Mouse (Mus musculus) heart, embryonic 16.5 days (tissue): Measurements from ENCODE around the gene Frmd8. TPM values are rescaled to one million over a fixed set of nuclear protein-coding genes. Genes with fewer than 3 reads are reported as not detected.

Experiments used
- ATAC-seq: fragments of 200-750 bp; cut with Nextera tagmentation; replicated peaks from 2 replicates; pipeline ENCODE4 v1.8.0; 2017; ENCODE audit warnings: moderate number of reproducible peaks; ENCODE audit not compliant: insufficient read depth, low FRiP score; ENCODE audit errors: extremely low read depth
- H3K27ac ChIP-seq: fragments of 300-500 bp; sonication (generic); 2 replicates; pipeline ENCODE4 v1.5.1; 2014; ENCODE audit warnings: mild to moderate bottlenecking, low read length, control low read depth, moderate library complexity
- H3K27me3 ChIP-seq: fragments of 300-500 bp; sonication (generic); 2 replicates; pipeline ENCODE4 v1.6.1; 2014; ENCODE audit warnings: low read length, mixed read lengths; ENCODE audit not compliant: control insufficient read depth, insufficient read depth
- H3K36me3 ChIP-seq: fragments of 300-500 bp; sonication (generic); 2 replicates; pipeline ENCODE4 v1.6.1; 2014; ENCODE audit not compliant: control insufficient read depth, insufficient read depth
- H3K4me1 ChIP-seq: fragments of 300-500 bp; sonication (generic); 2 replicates; pipeline ENCODE4 v1.6.1; 2014; ENCODE audit warnings: low read length, mixed read lengths; ENCODE audit not compliant: control insufficient read depth, insufficient read depth
- H3K4me2 ChIP-seq: fragments of 300-500 bp; sonication (generic); 2 replicates; pipeline ENCODE4 v1.6.1; 2014; ENCODE audit warnings: low read depth, mild to moderate bottlenecking, control low read depth, low read length
- H3K4me3 ChIP-seq: fragments of 300-500 bp; sonication (generic); 2 replicates; pipeline ENCODE4 v1.5.1; 2014; ENCODE audit warnings: mild to moderate bottlenecking, control low read depth, low read length
- H3K9ac ChIP-seq: fragments of 300-500 bp; sonication (generic); 2 replicates; pipeline ENCODE4 v1.6.1; 2014; ENCODE audit warnings: low read length, control low read depth
- H3K9me3 ChIP-seq: fragments of 300-500 bp; sonication (generic); replicated peaks from 2 replicates; pipeline ENCODE4 v1.6.1; 2016; ENCODE audit warnings: low read length; ENCODE audit not compliant: control insufficient read depth
- WGBS: fragments of 180-500 bp; shearing (Covaris S2); extraction: QIAGEN DNeasy Blood & Tissue Kit; methylation state at CpG from one replicate; pipeline ENCODE4 v1.1.7; 2014; 5-methylcytosine and 5-hydroxymethylcytosine counted together
- polyA plus RNA-seq: library from polyadenylated mRNA; unstranded; fragments of >200 nt; fragmentation: Nextera tagmentation; extraction: Ambion mirVana; gene quantifications from 2 replicates; pipeline ENCODE4 v1.2.1, GENCODE M21; 2015

Frmd8 gene
- polyA plus RNA-seq, 1 experiment from 2014 or later = 33.6 TPM

DNA sequence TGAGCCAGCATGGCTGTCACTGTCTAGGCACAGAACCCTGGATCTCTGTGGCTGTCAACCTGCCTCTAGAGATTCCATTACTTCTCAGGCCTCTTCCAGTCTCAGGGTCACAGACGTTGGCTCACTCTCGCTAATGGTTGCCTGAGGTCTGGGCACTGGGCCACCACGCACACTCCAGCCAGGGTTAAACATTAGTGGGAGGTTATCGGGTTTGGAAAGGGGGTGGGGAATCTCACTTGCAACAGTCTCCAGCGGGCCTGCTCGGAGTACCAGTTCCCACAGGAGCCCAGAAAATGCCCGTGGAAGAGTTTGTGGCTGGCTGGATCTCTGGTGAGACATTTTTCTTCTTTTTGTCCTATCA is 3.3 kb upstream of the Frmd8 start:
- no peak for ATAC-seq
- Histone ChIP-seq H3K9me3 (no peaks in the 10 kb centered on the region), H3K4me1 (peaks cover 31% of the 10 kb centered on the region), H3K27me3 (no peaks in the 10 kb centered on the region), H3K9ac (peak overlapping the region; percentile 73), H3K4me3 (peak overlapping the region; percentile 43), H3K4me2 (peak overlapping the region; percentile 58), H3K36me3 (no peaks in the 10 kb centered on the region), H3K27ac (peak overlapping the region; percentile 88)
- WGBS = 46% methylated on average over 7 of the region's 7 CpGs

DNA sequence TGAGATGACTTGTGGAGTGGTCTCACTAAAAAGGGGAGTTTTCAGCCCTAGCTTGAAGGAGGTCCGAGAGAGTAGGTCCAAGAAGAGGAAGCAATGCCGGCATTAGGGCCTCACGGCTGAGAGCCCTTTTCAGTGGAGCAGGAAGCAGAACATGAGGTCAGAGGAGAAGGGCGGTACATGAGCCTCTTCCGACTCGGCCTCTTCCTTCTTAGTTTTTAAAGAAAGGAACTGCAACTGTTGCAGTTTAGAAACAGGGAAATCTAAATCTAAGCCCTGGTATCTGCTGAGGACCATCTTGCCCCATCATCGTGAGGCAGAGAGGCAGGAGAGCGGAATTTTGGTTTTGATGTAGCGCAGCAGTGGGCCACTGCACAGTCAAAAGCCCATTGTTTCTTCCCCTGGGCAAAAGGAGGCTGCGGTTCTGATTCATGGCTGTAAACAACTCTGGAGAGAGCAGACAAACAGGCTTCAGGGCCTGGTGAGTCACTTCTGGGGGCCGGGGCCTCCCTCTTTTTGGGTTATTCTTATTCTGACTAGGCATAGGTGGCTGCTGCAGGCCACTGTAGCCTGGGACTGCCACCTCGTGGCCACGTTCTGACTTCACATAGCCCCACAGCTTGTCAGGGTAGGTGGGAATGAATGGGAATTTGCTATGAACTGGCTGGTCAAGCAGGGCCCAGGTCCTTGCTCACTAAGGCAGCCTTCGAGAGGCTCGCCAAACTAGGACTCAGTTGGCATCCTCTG is 2.7 kb upstream of the Frmd8 start, which contains the start of gene Slc25a45:
Gene Slc25a45 (plus strand): TSS at position 191 of the 744 bp plus-strand sequence.
- ATAC-seq = peak; percentile 66; the same call in 1 of the 2 replicates

DNA sequence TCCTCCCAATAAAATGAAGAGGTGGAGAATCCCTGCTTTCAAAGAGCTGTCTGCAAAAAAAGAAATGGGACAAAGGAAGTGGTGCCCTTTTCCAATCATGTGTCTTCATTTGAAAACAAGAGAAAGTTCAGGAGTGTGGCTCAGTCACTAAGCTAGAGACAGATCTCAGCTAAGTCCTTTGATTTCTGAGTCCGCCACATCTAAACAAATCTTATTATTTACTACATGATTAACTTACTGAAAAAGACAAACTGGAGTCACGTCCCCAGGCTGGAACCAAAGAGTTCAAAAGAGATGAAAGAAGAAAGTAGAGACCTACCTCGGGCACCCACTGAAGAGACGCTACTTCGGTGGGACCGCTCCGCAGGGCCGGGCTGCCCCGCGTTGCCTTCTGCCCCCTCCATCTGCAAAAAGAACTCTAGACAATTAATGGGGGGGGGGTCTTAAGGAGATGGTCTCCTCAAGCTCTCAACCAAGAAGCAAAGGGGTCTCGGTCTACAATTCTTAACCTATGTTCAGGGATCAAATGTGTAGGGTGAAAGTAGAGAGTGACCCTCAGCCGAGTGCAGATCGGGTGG is 594 bp downstream of the Frmd8 start:
- H3K27me3 ChIP-seq = no peaks in the 10 kb centered on the region
- H3K4me1 ChIP-seq = peaks cover 54% of the 10 kb centered on the region
- peaks cover 4% of the 10 kb centered on the region for H3K36me3 ChIP-seq
- no peak for ATAC-seq
- WGBS = 7% methylated on average over 13 of the region's 13 CpGs
- H3K4me3 ChIP-seq = peak overlapping the region; percentile 71
- peak overlapping the region; percentile 86 for H3K9ac ChIP-seq
- peak overlapping the region; percentile 9; the same call in 1 of the 2 replicates for H3K27ac ChIP-seq
- H3K9me3 ChIP-seq = no peaks in the 10 kb centered on the region
- peak overlapping the region; percentile 87 for H3K4me2 ChIP-seq

More for the DNA sequence above, 2.7 kb upstream of the Frmd8 start, which contains the start of gene Slc25a45:
- Histone ChIP-seq H3K9me3 (no peaks in the 10 kb centered on the region), H3K36me3 (no peaks in the 10 kb centered on the region), H3K27me3 (no peaks in the 10 kb centered on the region), H3K9ac (peak within 1 kb of the TSS; percentile 73), H3K4me1 (peaks cover 36% of the 10 kb centered on the region), H3K4me2 (peak within 1 kb of the TSS; percentile 58), H3K4me3 (peak within 1 kb of the TSS; percentile 43), H3K27ac (peak within 1 kb of the TSS; percentile 88)
- WGBS = 32% methylated on average over 15 of the region's 15 CpGs

DNA sequence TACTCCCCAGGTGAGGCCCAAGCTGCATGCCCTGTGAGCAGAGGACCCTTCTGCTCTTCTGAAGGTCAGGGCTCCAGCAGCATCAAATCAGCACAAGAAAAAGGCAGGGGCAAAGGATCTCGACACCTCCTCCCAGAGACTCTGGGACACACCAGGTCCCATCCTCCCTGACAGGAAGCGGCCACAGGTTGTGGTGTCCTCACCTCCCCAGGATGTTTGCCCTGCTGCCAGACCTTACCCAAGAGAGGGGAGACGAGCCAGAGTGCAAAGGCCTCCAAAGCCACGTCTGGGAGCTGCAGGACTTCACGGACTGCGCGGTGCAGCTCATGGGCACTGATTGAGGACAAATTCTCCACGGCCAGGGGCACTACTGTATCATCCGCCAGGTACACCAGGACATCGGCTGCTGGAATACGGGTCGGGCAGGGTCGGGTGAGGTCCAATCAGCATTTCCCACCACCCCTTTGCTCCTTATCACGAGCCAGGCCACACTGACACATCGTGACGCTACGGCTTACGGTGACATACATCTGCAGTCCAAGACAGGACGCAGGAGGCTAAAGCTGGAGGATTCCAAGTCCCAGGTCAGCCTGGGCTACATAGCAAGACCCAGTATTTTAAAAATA is 2.0 kb downstream of the Frmd8 start:
- peak overlapping the region; percentile 2; the same call in 1 of the 2 replicates for H3K4me3 ChIP-seq

DNA sequence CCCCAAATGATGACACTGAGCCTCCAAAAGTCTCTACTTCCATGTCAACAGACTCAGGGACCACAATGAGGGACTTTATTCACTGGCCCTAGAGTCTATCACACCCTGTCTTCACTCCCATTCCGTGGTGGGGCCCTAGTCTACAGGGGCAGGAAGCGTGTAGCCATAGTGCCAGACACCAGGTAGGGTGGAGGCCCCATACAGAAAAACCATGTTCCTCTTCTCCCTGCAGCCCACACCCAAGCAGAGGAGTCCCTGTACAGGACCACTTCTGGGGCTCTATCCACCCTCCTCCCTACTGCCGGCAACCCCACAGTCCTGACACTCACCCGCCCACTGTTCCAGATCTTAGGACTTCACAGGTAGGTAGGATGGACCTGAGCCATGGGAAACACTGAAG is 2.5 kb downstream of the Frmd8 start:
- Histone ChIP-seq H3K9ac (no peak overlapping the region; the same call in 1 of the 2 replicates), H3K4me2 (no peak overlapping the region), H3K27me3 (no peaks in the 10 kb centered on the region), H3K27ac (no peak overlapping the region), H3K36me3 (peaks cover 16% of the 10 kb centered on the region), H3K9me3 (no peaks in the 10 kb centered on the region), H3K4me3 (no peak overlapping the region; the same call in 1 of the 2 replicates), H3K4me1 (peaks cover 39% of the 10 kb centered on the region)
- 67% methylated on average over 4 of the region's 4 CpGs for WGBS
- ATAC-seq = no peak

More for the DNA sequence above, 2.0 kb downstream of the Frmd8 start:
- Histone ChIP-seq H3K27me3 (no peaks in the 10 kb centered on the region), H3K4me1 (peaks cover 43% of the 10 kb centered on the region), H3K27ac (no peak overlapping the region), H3K9me3 (no peaks in the 10 kb centered on the region), H3K9ac (peak overlapping the region; percentile 86), H3K4me2 (peak overlapping the region; percentile 87; the same call in 1 of the 2 replicates), H3K36me3 (peaks cover 12% of the 10 kb centered on the region)
- 65% methylated on average over 19 of the region's 19 CpGs for WGBS
- ATAC-seq = no peak

DNA sequence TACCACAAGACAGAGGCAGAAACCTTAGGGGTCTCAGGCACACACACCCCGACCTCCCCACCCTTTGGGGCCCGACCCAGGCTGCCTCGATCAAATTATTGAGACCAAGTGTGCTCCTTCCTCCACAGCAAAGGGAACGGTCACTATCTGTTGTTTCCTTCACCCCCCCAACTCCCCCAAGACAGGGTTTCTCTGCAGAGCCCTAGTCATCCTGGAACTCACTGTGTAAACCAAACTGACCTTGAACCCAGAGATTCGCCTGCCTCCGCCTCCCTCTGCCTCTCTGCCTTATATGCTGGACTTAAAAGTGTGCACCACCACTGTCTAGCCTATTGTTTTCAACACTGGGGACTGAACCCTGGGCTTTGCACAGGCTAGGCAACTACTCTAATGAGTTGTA is 3.4 kb downstream of the Frmd8 start:
- Histone ChIP-seq H3K27me3 (no peaks in the 10 kb centered on the region), H3K9ac (peak overlapping the region; percentile 56), H3K27ac (peak overlapping the region; percentile 54), H3K4me1 (peaks cover 35% of the 10 kb centered on the region), H3K4me3 (no peak overlapping the region), H3K4me2 (peak overlapping the region; percentile 51), H3K36me3 (peaks cover 16% of the 10 kb centered on the region), H3K9me3 (no peaks in the 10 kb centered on the region)
- WGBS = 36% methylated on average over 6 of the region's 6 CpGs
- 0 out of 2 replicates have a peak, but pooled peaks have one; percentile 4 for ATAC-seq

DNA sequence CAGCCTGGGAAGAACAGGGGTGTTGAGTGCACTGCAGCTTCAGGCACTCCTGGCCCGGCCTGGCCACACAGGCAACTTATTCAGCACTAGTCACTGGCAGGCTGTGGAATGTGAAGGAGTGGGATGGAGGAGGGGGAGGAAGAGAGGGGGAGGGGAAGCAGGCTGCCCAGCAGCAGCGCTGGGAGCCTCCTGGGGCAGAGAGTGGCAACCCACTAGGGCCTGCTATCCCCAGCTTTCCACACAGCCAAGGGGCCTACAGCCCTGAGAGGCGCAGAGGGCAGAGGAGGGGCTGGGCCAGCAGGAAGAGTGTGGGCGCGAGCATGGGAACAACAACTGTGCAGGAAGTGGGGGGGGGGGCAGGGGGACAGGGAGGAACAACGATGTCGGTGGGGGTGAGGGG is 3.8 kb downstream of the Frmd8 start:
- Histone ChIP-seq H3K9me3 (no peaks in the 10 kb centered on the region), H3K9ac (peak overlapping the region; percentile 56), H3K4me3 (peak overlapping the region; percentile 7; the same call in 1 of the 2 replicates), H3K27me3 (no peaks in the 10 kb centered on the region), H3K36me3 (peaks cover 16% of the 10 kb centered on the region), H3K27ac (peak overlapping the region; percentile 54), H3K4me1 (peaks cover 35% of the 10 kb centered on the region), H3K4me2 (peak overlapping the region; percentile 51)
- WGBS = 0% methylated on average over 7 of the region's 7 CpGs
- peak; percentile 67 for ATAC-seq

DNA sequence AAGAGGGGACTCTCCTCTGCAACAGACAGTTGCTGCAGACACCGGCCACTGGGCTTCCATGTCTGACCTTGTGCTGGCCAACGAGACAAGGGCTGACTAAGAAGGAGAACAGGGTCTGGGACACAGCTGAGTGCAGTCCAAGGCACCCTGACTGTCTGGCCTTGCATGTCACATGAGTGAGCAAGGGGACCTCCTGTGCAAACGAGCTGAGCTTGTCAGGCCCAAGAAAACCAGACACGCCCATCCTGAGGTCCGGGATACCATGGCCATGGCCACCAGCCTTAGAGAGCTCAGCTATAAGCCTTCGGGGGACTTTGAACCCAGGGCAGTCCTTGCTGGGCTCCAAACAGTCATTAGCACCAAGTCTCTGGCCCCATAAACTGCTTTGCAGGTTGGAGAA is 7.0 kb downstream of the Frmd8 start:
- H3K36me3 ChIP-seq = peaks cover 27% of the 10 kb centered on the region

More for the DNA sequence above, 7.0 kb downstream of the Frmd8 start:
- no peak overlapping the region for H3K4me3 ChIP-seq
- 85% methylated on average over 6 of the region's 6 CpGs for WGBS
- no peaks in the 10 kb centered on the region for H3K9me3 ChIP-seq
- no peak overlapping the region for H3K27ac ChIP-seq
- peaks cover 22% of the 10 kb centered on the region for H3K4me1 ChIP-seq
- H3K4me2 ChIP-seq = no peak overlapping the region
- H3K9ac ChIP-seq = no peak overlapping the region
- no peaks in the 10 kb centered on the region for H3K27me3 ChIP-seq
- ATAC-seq = no peak
